Mouse (Mus musculus): ENCODE data around the gene AI854703. TPM values are rescaled to one million over a fixed set of nuclear protein-coding genes. Genes with fewer than 3 reads are reported as not detected.
"Not testable (repeated sequence)": the region's sequence is repeated elsewhere in the genome, so short reads cannot be mapped to it uniquely, and the experiment has no call there.

Gene AI854703
- polyA plus RNA-seq, 2 experiments = 0.76 to 1.1 TPM

GRCm38 (mm10) chr6:48613464-48613863 is 13.1 kb upstream of the AI854703 start:
- Histone ChIP-seq H3K27ac (replicated peaks; ENCODE audit: low read depth, low read length) (no peak overlapping the region), H3K4me3 (replicated peaks; ENCODE audit: low read length) (no peak overlapping the region), H3K9me3 (ENCODE audit: control insufficient read depth, low read length) (no peaks in the 10 kb centered on the region), H3K36me3 (ENCODE audit: control insufficient read depth, insufficient read depth, low read length) (peaks cover 11% of the 10 kb centered on the region), H3K4me1 (ENCODE audit: control insufficient read depth, insufficient read depth, low read length) (no peaks in the 10 kb centered on the region), H3K4me2 (replicated peaks; ENCODE audit: low read depth, low read length, severe bottlenecking) (no peak overlapping the region), H3K27me3 (ENCODE audit: control insufficient read depth, insufficient read depth, low read length) (no peaks in the 10 kb centered on the region), H3K9ac (ENCODE audit: low read depth, low read length, severe bottlenecking) (no peak overlapping the region)
- 92% methylated on average over 4 of the region's 4 CpGs for WGBS
- no peak for TF ChIP-seq POLR2A (IDR thresholded peaks at IDR 0.05; ENCODE audit: borderline replicate concordance, extremely low read depth, insufficient read depth, insufficient read length)
- DNase-seq (ENCODE audit: low spot score) (no peak), ATAC-seq (ENCODE audit: low FRiP score, low read depth) (no peak)

GRCm38 (mm10) chr6:48614756-48615155 is 11.8 kb upstream of the AI854703 start:
- TF ChIP-seq POLR2A (IDR thresholded peaks at IDR 0.05; ENCODE audit: borderline replicate concordance, extremely low read depth, insufficient read depth, insufficient read length) = no peak
- Histone ChIP-seq H3K9ac (ENCODE audit: low read depth, low read length, severe bottlenecking) (no peak overlapping the region), H3K4me2 (replicated peaks; ENCODE audit: low read depth, low read length, severe bottlenecking) (no peak overlapping the region), H3K27ac (replicated peaks; ENCODE audit: low read depth, low read length) (no peak overlapping the region), H3K36me3 (ENCODE audit: control insufficient read depth, insufficient read depth, low read length) (peaks cover 19% of the 10 kb centered on the region), H3K4me3 (replicated peaks; ENCODE audit: low read length) (no peak overlapping the region), H3K9me3 (ENCODE audit: control insufficient read depth, low read length) (no peaks in the 10 kb centered on the region), H3K4me1 (ENCODE audit: control insufficient read depth, insufficient read depth, low read length) (no peaks in the 10 kb centered on the region), H3K27me3 (ENCODE audit: control insufficient read depth, insufficient read depth, low read length) (no peaks in the 10 kb centered on the region)
- DNase-seq (ENCODE audit: low spot score) (no peak), ATAC-seq (ENCODE audit: low FRiP score, low read depth) (no peak)
- 90% methylated on average over 5 of the region's 5 CpGs for WGBS

GRCm38 (mm10) chr6:48620031-48620430 is 6.5 kb upstream of the AI854703 start:
- no peak overlapping the region for H3K9ac ChIP-seq (ENCODE audit: low read depth, low read length, severe bottlenecking)
- WGBS = 97% methylated on average over 26 of the region's 30 CpGs
- no peak for ATAC-seq (ENCODE audit: low FRiP score, low read depth)

GRCm38 (mm10) chr6:48622186-48622843 is 4.2 kb upstream of the AI854703 start:
- H3K36me3 ChIP-seq (ENCODE audit: control insufficient read depth, insufficient read depth, low read length) = peaks cover 23% of the 10 kb centered on the region
- not testable (repeated sequence) for H3K27ac ChIP-seq (replicated peaks; ENCODE audit: low read depth, low read length); H3K4me3 ChIP-seq (replicated peaks; ENCODE audit: low read length); DNase-seq (ENCODE audit: low spot score); H3K27me3 ChIP-seq (ENCODE audit: control insufficient read depth, insufficient read depth, low read length); H3K4me2 ChIP-seq (replicated peaks; ENCODE audit: low read depth, low read length, severe bottlenecking); H3K4me1 ChIP-seq (ENCODE audit: control insufficient read depth, insufficient read depth, low read length); H3K9ac ChIP-seq (ENCODE audit: low read depth, low read length, severe bottlenecking); ATAC-seq (ENCODE audit: low FRiP score, low read depth); H3K9me3 ChIP-seq (ENCODE audit: control insufficient read depth, low read length)
- 86% methylated on average over 8 of the region's 8 CpGs for WGBS

More at GRCm38 (mm10) chr6:48620031-48620430, 6.5 kb upstream of the AI854703 start:
- no peak overlapping the region for H3K4me3 ChIP-seq (replicated peaks; ENCODE audit: low read length)
- no peak for TF ChIP-seq POLR2A (IDR thresholded peaks at IDR 0.05; ENCODE audit: borderline replicate concordance, extremely low read depth, insufficient read depth, insufficient read length)
- H3K4me1 ChIP-seq (ENCODE audit: control insufficient read depth, insufficient read depth, low read length) = no peaks in the 10 kb centered on the region
- H3K27me3 ChIP-seq (ENCODE audit: control insufficient read depth, insufficient read depth, low read length) = no peaks in the 10 kb centered on the region
- H3K9me3 ChIP-seq (ENCODE audit: control insufficient read depth, low read length) = no peaks in the 10 kb centered on the region
- H3K27ac ChIP-seq (replicated peaks; ENCODE audit: low read depth, low read length) = no peak overlapping the region
- no peak for DNase-seq (ENCODE audit: low spot score)
- peaks cover 23% of the 10 kb centered on the region for H3K36me3 ChIP-seq (ENCODE audit: control insufficient read depth, insufficient read depth, low read length)
- H3K4me2 ChIP-seq (replicated peaks; ENCODE audit: low read depth, low read length, severe bottlenecking) = no peak overlapping the region

GRCm38 (mm10) chr6:48623460-48623859 is 3.1 kb upstream of the AI854703 start:
- TF ChIP-seq POLR2A (IDR thresholded peaks at IDR 0.05; ENCODE audit: borderline replicate concordance, extremely low read depth, insufficient read depth, insufficient read length) = no peak
- 18% methylated on average over 1 of the region's 1 CpGs for WGBS
- no peak overlapping the region for H3K27ac ChIP-seq (replicated peaks; ENCODE audit: low read depth, low read length)
- no peak for ATAC-seq (ENCODE audit: low FRiP score, low read depth)
- no peak overlapping the region for H3K9ac ChIP-seq (ENCODE audit: low read depth, low read length, severe bottlenecking)
- H3K4me2 ChIP-seq (replicated peaks; ENCODE audit: low read depth, low read length, severe bottlenecking) = no peak overlapping the region
- H3K27me3 ChIP-seq (ENCODE audit: control insufficient read depth, insufficient read depth, low read length) = peaks cover 14% of the 10 kb centered on the region
- H3K36me3 ChIP-seq (ENCODE audit: control insufficient read depth, insufficient read depth, low read length) = peaks cover 23% of the 10 kb centered on the region
- no peak for DNase-seq (ENCODE audit: low spot score)
- H3K9me3 ChIP-seq (ENCODE audit: control insufficient read depth, low read length) = no peaks in the 10 kb centered on the region
- no peaks in the 10 kb centered on the region for H3K4me1 ChIP-seq (ENCODE audit: control insufficient read depth, insufficient read depth, low read length)
- no peak overlapping the region for H3K4me3 ChIP-seq (replicated peaks; ENCODE audit: low read length)
